Mouse (Mus musculus): ENCODE data around the gene Pstk.
"Not testable (repeated sequence)": the region's sequence is repeated elsewhere in the genome, so short reads cannot be mapped to it uniquely, and the experiment has no call there.

Gene Pstk

GRCm38 (mm10) chr7:131370648-131371469 is at the start of gene Pstk:
Gene Pstk, plus strand, starts transcription at chr7:131371141.
- in situ Hi-C loops (cut with MboI): no loop called here

DNA sequence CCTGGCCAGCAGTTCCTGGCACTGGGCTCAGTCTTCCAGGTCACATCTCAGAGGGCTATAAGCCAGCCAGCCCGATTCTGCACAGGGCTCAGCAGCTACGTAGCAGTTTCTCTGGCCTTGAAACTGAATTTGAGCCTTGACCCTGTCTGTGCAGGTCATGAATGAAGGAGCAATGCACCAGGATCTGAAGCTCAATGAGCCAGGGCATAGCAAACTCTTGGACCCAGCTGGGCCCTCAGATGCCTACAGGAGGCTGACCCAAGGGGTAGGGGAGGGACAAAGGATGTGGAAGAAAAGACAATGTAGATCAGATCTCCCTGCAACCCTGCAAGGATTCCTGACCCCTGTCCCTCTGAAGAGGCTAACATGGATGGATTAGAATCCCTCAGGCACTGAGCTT is 48.7 kb upstream of the Pstk start, which contains the start of gene Cuzd1:
Gene Cuzd1 (minus strand): TSS at position 101 of the 400 bp plus-strand sequence.
- in situ Hi-C loops (cut with MboI): no loop called here

GRCm38 (mm10) chr7:131327054-131327453 is 43.9 kb upstream of the Pstk start:
- in situ Hi-C loops (cut with MboI): no loop called here

DNA sequence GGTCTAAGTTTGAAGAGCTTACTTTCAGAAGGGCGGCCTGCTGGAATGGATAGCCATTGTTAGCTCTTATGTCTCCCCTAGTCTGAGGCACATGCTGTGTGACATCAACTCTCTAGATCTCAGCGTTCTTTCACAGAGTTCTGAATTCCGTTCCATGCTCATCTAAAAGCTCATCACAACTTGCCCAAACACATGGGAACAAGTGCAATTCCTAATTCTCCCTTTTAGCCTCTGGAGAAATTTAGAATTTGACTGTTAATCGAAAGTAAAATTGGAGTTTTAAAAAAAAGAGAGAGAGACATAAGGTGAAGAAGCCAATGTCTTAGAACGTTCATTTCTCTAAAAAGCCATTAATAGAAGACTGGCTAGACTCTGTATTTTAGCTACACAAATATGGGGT is 41.5 kb upstream of the Pstk start, which contains the start of gene Fam24b:
Gene Fam24b (minus strand): TSS at position 101 of the 400 bp plus-strand sequence.
- in situ Hi-C loops (cut with MboI): no loop called here

GRCm38 (mm10) chr7:131331688-131332087 is 39.3 kb upstream of the Pstk start:
- in situ Hi-C loops (cut with MboI): no loop called here

DNA sequence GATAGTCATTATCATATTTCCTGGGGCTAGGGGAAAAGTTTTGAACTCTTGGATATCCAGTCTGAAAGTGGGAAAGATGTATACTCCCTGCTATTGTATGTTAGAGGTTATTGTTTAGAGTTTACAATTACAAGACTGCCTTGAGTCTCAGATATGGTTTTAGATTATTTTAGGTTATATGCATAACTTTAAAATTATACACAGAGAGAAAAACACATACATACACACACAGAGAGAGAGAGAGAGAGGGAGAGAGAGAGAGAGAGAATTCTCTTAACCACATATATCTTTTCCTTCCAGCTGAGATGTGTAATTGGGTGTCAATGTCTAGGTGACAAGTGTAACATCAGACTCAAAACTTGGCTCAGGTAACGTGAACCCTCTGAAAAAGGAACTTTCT is 37.4 kb upstream of the Pstk start, which contains the start of gene Fam24a:
Gene Fam24a (plus strand): TSS at position 301 of the 400 bp plus-strand sequence.
- in situ Hi-C loops (cut with MboI): no loop called here

- in situ Hi-C loops (cut with MboI): no loop called here
Observed at GRCm38 (mm10) chr7:131337502-131338068, 33.4 kb upstream of the Pstk start.

- in situ Hi-C loops (cut with MboI): no loop called here
Observed at GRCm38 (mm10) chr7:131345856-131346541, 24.9 kb upstream of the Pstk start.

DNA sequence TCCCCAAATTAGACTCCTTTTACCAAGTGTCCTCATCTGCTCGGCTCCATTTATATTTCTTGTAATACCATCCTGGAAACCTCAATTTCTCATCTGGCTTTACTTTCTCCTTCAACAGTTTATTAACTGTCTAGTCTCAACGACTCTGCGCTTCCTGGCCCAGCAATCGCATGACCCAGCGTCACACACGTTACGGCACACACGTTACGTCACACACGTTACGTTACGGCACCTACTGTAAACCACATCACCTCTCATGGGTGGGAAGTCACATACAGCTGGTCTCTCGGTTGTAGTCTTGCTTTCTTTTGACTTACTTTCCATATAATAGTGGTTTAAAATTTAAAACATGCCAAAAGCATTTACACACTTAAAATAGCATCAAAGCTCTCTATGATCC is 14.8 kb upstream of the Pstk start:
- in situ Hi-C loops (cut with MboI): no loop called here

DNA sequence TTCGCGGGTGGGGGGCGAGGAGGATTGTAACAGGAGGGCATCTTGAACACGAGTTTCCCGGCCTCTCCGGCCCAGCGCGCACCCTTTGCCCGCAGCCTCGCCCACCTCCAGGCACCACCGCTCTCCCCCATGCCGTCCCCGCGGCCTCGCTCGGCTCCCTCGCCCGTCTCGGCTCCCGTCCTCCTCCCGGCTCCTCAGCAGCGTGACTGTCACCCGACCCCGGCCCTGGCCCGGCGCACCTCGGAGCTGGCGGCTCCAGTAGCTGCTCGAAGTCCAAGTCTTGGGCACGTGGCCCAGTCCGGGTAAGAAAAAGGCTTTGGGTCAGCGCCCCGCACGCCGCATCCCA is 8.7 kb upstream of the Pstk start:
- in situ Hi-C loops (cut with MboI): no loop called here

- in situ Hi-C loops (cut with MboI): no loop called here
Observed at GRCm38 (mm10) chr7:131362615-131363300, 8.2 kb upstream of the Pstk start, which contains the start of gene 2310057M21Rik. Gene 2310057M21Rik, minus strand, starts transcription at chr7:131362759.

DNA sequence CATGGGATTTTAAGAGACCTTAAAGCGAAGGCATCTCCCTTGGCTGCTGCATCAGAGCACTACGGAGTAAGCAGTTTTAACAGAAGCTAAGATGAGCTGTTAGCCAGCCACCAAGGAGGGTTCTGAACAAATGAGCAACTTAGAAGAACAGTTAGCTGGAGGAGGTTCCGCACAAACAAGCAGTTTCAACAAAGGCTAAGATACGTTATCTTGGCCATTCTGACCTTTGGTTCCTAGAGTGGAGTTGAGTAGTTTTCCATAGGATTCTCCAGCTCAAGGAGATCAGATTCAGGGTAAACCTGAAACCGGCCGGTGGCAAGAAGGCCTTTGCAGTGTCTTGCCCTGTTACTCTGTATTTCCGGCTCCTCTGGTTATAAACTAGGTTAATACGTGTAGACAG is 6.8 kb upstream of the Pstk start:
- in situ Hi-C loops (cut with MboI): no loop called here

- in situ Hi-C loops (cut with MboI): no loop called here
Observed at GRCm38 (mm10) chr7:131371470-131371860, 524 bp downstream of the Pstk start.

DNA sequence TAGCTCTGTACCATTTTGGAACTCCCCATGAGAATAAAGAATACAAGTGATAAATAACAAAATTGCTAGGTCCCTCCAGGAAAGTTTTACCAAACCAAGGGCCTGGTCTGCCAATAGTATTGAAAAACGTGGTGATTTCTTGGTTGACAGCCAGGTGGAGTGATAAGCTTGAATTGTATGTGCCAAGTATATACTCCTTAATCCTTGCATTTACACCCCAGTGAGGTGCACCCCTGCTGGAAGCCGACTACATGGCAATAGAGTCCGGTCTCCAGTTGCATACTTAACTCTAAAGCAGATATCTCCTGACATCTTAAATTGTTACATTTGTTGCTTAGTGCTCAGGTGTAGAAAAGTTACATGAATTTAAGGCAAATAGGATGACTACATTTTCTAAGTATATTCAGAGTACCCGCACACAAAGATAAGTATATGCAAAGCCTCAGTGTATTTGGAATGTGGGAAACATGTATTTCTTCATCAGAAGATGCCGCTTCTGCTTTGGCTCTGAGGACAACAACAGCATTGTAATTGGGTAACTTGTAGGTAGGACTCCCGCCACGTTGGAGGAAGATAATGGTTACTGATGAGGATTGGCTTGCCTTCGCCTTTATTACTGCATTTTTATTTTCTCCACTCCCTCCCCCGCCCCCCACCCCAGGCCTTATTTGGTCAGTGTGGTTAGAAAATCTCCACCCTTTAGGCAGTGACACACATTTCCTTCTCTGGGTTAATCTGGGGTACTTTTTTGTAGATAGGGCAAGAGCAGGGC is 1.1 kb downstream of the Pstk start:
- in situ Hi-C loops (cut with MboI): no loop called here

- in situ Hi-C loops (cut with MboI): not testable (repeated sequence)
Observed at GRCm38 (mm10) chr7:131391761-131392160, 20.8 kb downstream of the Pstk start.

DNA sequence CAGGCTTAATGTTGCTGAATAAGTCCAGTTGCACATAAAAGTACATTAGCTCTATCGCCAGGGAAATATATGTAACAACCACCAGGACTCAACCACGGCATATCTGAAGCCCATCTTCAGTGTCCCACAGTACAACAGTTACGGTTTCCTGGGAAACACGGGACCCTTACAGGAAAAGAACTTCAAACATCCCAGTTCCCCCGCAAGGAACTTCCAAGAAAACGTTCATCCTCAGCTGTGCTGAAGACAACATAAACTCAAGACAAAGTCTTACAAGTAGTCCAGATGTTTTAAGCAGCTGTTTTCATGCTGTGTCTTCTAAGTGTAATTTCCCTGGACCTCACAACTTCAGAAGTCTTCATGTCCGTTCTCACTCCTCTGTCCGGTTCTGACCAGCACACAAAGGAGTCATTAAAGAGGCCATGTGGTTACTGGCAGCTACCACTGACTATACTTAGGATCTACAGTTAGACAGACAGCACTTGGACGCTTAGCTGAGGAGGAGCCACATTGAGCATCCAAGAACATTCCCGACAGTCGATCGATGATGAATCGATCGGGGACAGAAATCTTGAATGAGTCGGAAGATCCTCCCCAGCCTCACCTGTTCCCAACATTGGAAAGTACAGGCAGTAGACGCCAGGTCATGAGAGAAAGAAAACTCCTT is 38.5 kb downstream of the Pstk start:
- in situ Hi-C loops (cut with MboI): no loop called here

DNA sequence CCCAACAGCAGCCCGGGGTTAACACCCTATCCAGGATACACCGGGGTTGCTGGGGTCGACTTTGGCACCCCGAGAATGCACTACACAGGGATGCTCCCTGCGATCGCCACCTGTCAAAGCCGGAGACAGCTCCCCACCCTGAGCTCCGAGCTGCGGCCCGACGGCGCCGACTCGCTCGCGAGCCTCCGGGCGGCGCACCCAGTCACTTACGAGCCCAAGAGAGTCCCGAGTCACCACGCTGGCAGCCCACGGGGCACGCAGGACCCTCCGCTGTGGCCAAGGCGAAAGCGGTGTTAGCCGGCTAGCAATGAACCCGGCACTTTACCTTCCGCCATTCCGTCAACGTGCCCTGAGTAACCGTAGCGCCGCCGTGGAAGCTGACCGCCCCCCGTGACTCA is 39.0 kb downstream of the Pstk start:
- in situ Hi-C loops (cut with MboI): no loop called here

- in situ Hi-C loops (cut with MboI): no loop called here
Observed at GRCm38 (mm10) chr7:131410416-131411058, 39.6 kb downstream of the Pstk start, which contains the start of the genes Ikzf5 and Acadsb. Gene Ikzf5, minus strand, starts transcription at chr7:131410521. Gene Acadsb, plus strand, starts transcription at chr7:131410601.

- in situ Hi-C loops (cut with MboI): no loop called here
Observed at GRCm38 (mm10) chr7:131411221-131411940, 40.4 kb downstream of the Pstk start.

GRCm38 (mm10) chr7:131411941-131412270 is 41.0 kb downstream of the Pstk start:
- in situ Hi-C loops (cut with MboI): no loop called here
